Mouse (Mus musculus) megakaryocyte, embryonic 14.5 days (primary cell): ENCODE measurements at regions not wholly inside any gene's neighbourhood (a gene's known extent, or its start where the extent isn't known, plus 50 kb on each side); places are given as distances from the start of the nearest gene placed in this dataset.

Experiments used
- FLI1 ChIP-seq: IDR thresholded peaks from 2 replicates; pipeline ENCODE4 v1.6.1; 2012; ENCODE audit warnings: low read length, inconsistent platforms, mixed read lengths
- GATA1 ChIP-seq: IDR thresholded peaks from 3 replicates; pipeline ENCODE4 v1.6.1; 2012; ENCODE audit warnings: mixed read lengths, low read length, inconsistent platforms, borderline replicate concordance

GRCm38 (mm10) chr9:61812315-61812714, 102.0 kb downstream of the Rplp1 start:
- TF ChIP-seq GATA1 (no peak), FLI1 (no peak)
